Mouse (Mus musculus) forebrain, embryonic 11.5 days (tissue): ENCODE results near the gene N4bp3. TPM values are rescaled to one million over a fixed set of nuclear protein-coding genes. Genes with fewer than 3 reads are reported as not detected.
A peak's percentile ranks its signal among the peaks of the same experiment; 100 is the strongest.

Experiments used
- ATAC-seq: fragments of 200-750 bp; cut with Nextera tagmentation; replicated peaks from 2 replicates; pipeline ENCODE4 v1.8.0; 2017; ENCODE audit warnings: moderate TSS enrichment; ENCODE audit not compliant: low FRiP score
- DNase-seq: peaks from one replicate; pipeline ENCODE4 v3.0.0-alpha.2; 2017; ENCODE audit warnings: low spot score
- H3K27ac ChIP-seq: fragments of 300-500 bp; sonication (generic); 2 replicates; pipeline ENCODE4 v1.5.1; 2014; ENCODE audit warnings: low read depth, low read length
- H3K27me3 ChIP-seq: fragments of 300-500 bp; sonication (generic); 2 replicates; pipeline ENCODE4 v1.6.1; 2014; ENCODE audit warnings: mild to moderate bottlenecking, low read length, mixed read lengths; ENCODE audit not compliant: control insufficient read depth, insufficient read depth
- H3K36me3 ChIP-seq: fragments of 300-500 bp; sonication (generic); 2 replicates; pipeline ENCODE4 v1.6.1; 2014; ENCODE audit warnings: mild to moderate bottlenecking, low read length, moderate library complexity, mixed read lengths; ENCODE audit not compliant: control insufficient read depth, insufficient read depth
- H3K4me1 ChIP-seq: fragments of 300-500 bp; sonication (generic); replicated peaks from 2 replicates; pipeline ENCODE4 v1.6.1; 2014; ENCODE audit warnings: low read length, mixed read lengths; ENCODE audit not compliant: control insufficient read depth, insufficient read depth
- H3K4me2 ChIP-seq: fragments of 300-500 bp; sonication (generic); 2 replicates; pipeline ENCODE4 v1.6.1; 2014; ENCODE audit warnings: low read depth, mild to moderate bottlenecking, low read length, moderate library complexity, mixed read lengths; ENCODE audit not compliant: severe bottlenecking
- H3K4me3 ChIP-seq: fragments of 300-500 bp; sonication (generic); 2 replicates; pipeline ENCODE4 v1.5.1; 2014; ENCODE audit warnings: low read depth, low read length
- H3K9ac ChIP-seq: fragments of 300-500 bp; sonication (generic); 2 replicates; pipeline ENCODE4 v1.6.1; 2014; ENCODE audit warnings: low read length
- H3K9me3 ChIP-seq: fragments of 300-500 bp; sonication (generic); 2 replicates; pipeline ENCODE4 v1.6.1; 2016; ENCODE audit warnings: low read length, mixed read lengths; ENCODE audit not compliant: control insufficient read depth
- WGBS: fragments of 180-500 bp; shearing (Covaris S2); extraction: QIAGEN DNeasy Blood & Tissue Kit; methylation state at CpG from one replicate; pipeline ENCODE4 v1.1.7; 2014; 5-methylcytosine and 5-hydroxymethylcytosine counted together
- polyA plus RNA-seq: library from polyadenylated mRNA; unstranded; fragments of >200 nt; fragmentation: Nextera tagmentation; extraction: Ambion mirVana; gene quantifications from 2 replicates; pipeline ENCODE4 v1.2.1, GENCODE M21; 2014

N4bp3 gene
- polyA plus RNA-seq, 1 experiment from 2014 or later: 11.3 TPM

- Histone ChIP-seq H3K27ac (no peak overlapping the region; the same call in 1 of the 2 replicates), H3K4me3 (peak overlapping the region; percentile 10; the same call in 1 of the 2 replicates), H3K9ac (0 out of 2 replicates have a peak overlapping the region, but pooled peaks have one; percentile 2), H3K9me3 (no peaks in the 10 kb centered on the region), H3K27me3 (peaks cover 7% of the 10 kb centered on the region; the same call in 1 of the 2 replicates), H3K36me3 (peaks cover 2% of the 10 kb centered on the region; the same call in 1 of the 2 replicates), H3K4me2 (peak overlapping the region; percentile 1; the same call in 1 of the 2 replicates), H3K4me1 (peaks cover 22% of the 10 kb centered on the region; the same call in 1 of the 2 replicates)
- ATAC-seq (peak; percentile 37), DNase-seq (peak; percentile 76)
- 27% methylated on average over 3 of the region's 3 CpGs for WGBS
Measured at GRCm38 (mm10) chr11:51648566-51648965, 2.1 kb downstream of the N4bp3 start.

- H3K9ac ChIP-seq: no peak overlapping the region
- no peaks in the 10 kb centered on the region for H3K9me3 ChIP-seq
- no peak overlapping the region for H3K4me2 ChIP-seq
- no peak overlapping the region for H3K4me3 ChIP-seq
- H3K4me1 ChIP-seq: peaks cover 22% of the 10 kb centered on the region; the same call in 1 of the 2 replicates
- DNase-seq (peak; percentile 46), ATAC-seq (no peak)
- H3K27me3 ChIP-seq: peaks cover 7% of the 10 kb centered on the region; the same call in 1 of the 2 replicates
- no peak overlapping the region for H3K27ac ChIP-seq
- peaks cover 2% of the 10 kb centered on the region; the same call in 1 of the 2 replicates for H3K36me3 ChIP-seq
- 87% methylated on average over 15 of the region's 15 CpGs for WGBS
Measured at GRCm38 (mm10) chr11:51646751-51647667, 3.6 kb downstream of the N4bp3 start.

- peaks cover 2% of the 10 kb centered on the region; the same call in 1 of the 2 replicates for H3K36me3 ChIP-seq
- H3K4me2 ChIP-seq: no peak overlapping the region
- no peak overlapping the region for H3K27ac ChIP-seq
- WGBS: 82% methylated on average over 7 of the region's 7 CpGs
- peaks cover 22% of the 10 kb centered on the region; the same call in 1 of the 2 replicates for H3K4me1 ChIP-seq
- H3K27me3 ChIP-seq: peaks cover 7% of the 10 kb centered on the region; the same call in 1 of the 2 replicates
- no peak for DNase-seq
- no peak for ATAC-seq
- no peak overlapping the region for H3K4me3 ChIP-seq
- H3K9me3 ChIP-seq: no peaks in the 10 kb centered on the region
- H3K9ac ChIP-seq: no peak overlapping the region
Measured at GRCm38 (mm10) chr11:51646245-51646644, 4.4 kb downstream of the N4bp3 start.

GRCm38 (mm10) chr11:51645293-51645692 is 5.3 kb downstream of the N4bp3 start:
- no peak overlapping the region for H3K27ac ChIP-seq
- H3K36me3 ChIP-seq: peaks cover 2% of the 10 kb centered on the region; the same call in 1 of the 2 replicates
- DNase-seq (no peak), ATAC-seq (no peak)
- H3K27me3 ChIP-seq: peaks cover 7% of the 10 kb centered on the region; the same call in 1 of the 2 replicates
- H3K9ac ChIP-seq: no peak overlapping the region
- H3K4me3 ChIP-seq: no peak overlapping the region
- H3K4me1 ChIP-seq: peaks cover 16% of the 10 kb centered on the region; the same call in 1 of the 2 replicates
- H3K4me2 ChIP-seq: no peak overlapping the region
- 92% methylated on average over 13 of the region's 13 CpGs for WGBS
- no peaks in the 10 kb centered on the region for H3K9me3 ChIP-seq

- Histone ChIP-seq H3K4me1 (peaks cover 7% of the 10 kb centered on the region; the same call in 1 of the 2 replicates), H3K9me3 (no peaks in the 10 kb centered on the region), H3K4me2 (no peak overlapping the region), H3K4me3 (no peak overlapping the region), H3K36me3 (peaks cover 2% of the 10 kb centered on the region; the same call in 1 of the 2 replicates), H3K27me3 (no peaks in the 10 kb centered on the region; the same call in 1 of the 2 replicates), H3K9ac (no peak overlapping the region), H3K27ac (no peak overlapping the region)
- DNase-seq (no peak), ATAC-seq (no peak)
- 76% methylated on average over 16 of the region's 16 CpGs for WGBS
Measured at GRCm38 (mm10) chr11:51644217-51644616, 6.4 kb downstream of the N4bp3 start.

- Histone ChIP-seq H3K9me3 (no peaks in the 10 kb centered on the region), H3K4me3 (no peak overlapping the region), H3K4me1 (peaks cover 3% of the 10 kb centered on the region; the same call in 1 of the 2 replicates), H3K27me3 (no peaks in the 10 kb centered on the region), H3K36me3 (peaks cover 2% of the 10 kb centered on the region; the same call in 1 of the 2 replicates), H3K27ac (no peak overlapping the region), H3K4me2 (no peak overlapping the region), H3K9ac (no peak overlapping the region)
- no peak for ATAC-seq
- 49% methylated on average over 15 of the region's 15 CpGs for WGBS
- DNase-seq: no peak
Measured at GRCm38 (mm10) chr11:51643761-51644160, 6.9 kb downstream of the N4bp3 start.

GRCm38 (mm10) chr11:51643202-51643601 is 7.4 kb downstream of the N4bp3 start:
- Histone ChIP-seq H3K4me2 (no peak overlapping the region), H3K4me1 (no peaks in the 10 kb centered on the region; the same call in 1 of the 2 replicates), H3K4me3 (no peak overlapping the region), H3K36me3 (peaks cover 2% of the 10 kb centered on the region; the same call in 1 of the 2 replicates), H3K9me3 (no peaks in the 10 kb centered on the region), H3K27ac (no peak overlapping the region), H3K9ac (no peak overlapping the region), H3K27me3 (no peaks in the 10 kb centered on the region)
- ATAC-seq (no peak), DNase-seq (no peak)
- 81% methylated on average over 9 of the region's 9 CpGs for WGBS

GRCm38 (mm10) chr11:51640748-51641147 is 9.9 kb downstream of the N4bp3 start:
- H3K27ac ChIP-seq: no peak overlapping the region
- 87% methylated on average over 7 of the region's 7 CpGs for WGBS
- H3K4me3 ChIP-seq: no peak overlapping the region
- DNase-seq (no peak), ATAC-seq (no peak)
- no peak overlapping the region for H3K4me2 ChIP-seq
- peaks cover 6% of the 10 kb centered on the region; the same call in 1 of the 2 replicates for H3K4me1 ChIP-seq
- H3K27me3 ChIP-seq: no peaks in the 10 kb centered on the region
- no peak overlapping the region for H3K9ac ChIP-seq
- no peaks in the 10 kb centered on the region for H3K9me3 ChIP-seq
- peaks cover 2% of the 10 kb centered on the region; the same call in 1 of the 2 replicates for H3K36me3 ChIP-seq
